Mouse (Mus musculus): ENCODE results near the gene Pde4b.

Gene Pde4b

DNA sequence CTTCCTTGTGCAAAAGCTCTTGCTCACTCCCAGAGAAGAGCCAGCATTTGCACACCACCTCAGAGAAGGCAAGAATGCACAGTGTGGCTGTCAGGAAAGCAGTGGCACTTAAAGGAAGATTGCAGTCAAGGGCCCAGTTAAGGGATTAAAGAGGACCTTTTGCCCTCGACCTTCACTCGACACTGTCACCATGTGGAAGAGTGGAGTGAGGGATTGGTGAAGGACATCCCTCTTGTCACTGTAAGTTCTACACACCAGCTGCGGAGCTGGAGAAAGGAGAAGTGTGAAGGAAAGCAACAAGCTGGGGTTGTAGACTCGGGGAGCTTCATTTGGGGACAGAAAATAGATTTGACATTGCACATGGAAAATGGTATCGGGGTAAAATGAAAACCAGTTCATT, 89.9 kb downstream of the Pde4b start:
- DNase-seq (ENCODE audit: inconsistent ontology term): no peak

GRCm38 (mm10) chr4:102186888-102187287, 99.5 kb downstream of the Pde4b start:
- DNase-seq (ENCODE audit: inconsistent ontology term): no peak

DNA sequence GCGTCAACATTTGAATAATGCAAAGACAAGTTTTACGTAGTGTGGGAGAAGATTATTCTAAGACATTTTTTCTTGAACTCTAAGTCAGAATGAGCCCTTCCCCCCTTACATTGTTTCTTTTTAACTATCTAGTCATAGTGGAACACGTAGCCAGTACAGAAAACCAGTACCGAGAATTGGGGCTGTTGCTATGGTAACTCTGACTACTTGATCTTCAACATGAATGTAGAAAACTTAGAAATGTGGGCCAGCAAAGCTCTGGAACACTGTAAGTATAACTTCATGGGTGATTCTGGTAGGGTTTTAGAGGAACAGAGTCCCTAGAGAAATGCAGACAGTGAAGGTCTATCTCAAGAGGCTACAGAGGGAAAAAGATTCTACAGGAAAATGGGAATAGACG, 110.4 kb downstream of the Pde4b start:
- DNase-seq (ENCODE audit: inconsistent ontology term): no peak

DNA sequence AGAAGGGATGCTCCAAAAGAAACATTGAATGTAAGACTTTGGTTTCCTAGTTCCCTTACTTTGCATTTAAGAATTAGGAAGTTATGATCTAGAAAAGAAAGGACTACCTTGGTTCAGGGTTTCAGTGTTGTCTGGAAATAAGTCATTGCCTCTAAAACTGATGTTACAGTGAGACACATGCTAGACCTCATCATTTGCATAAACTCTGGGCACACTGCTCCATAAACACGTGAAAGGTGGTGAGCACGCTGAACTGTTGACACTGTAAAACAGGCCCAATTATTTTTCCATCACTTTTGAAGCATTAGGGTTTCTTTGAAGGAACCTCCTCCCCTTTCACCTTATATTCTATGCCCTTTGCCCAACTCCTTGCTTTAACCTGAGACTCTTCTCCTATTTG, 122.4 kb downstream of the Pde4b start:
- DNase-seq (ENCODE audit: inconsistent ontology term): no peak

GRCm38 (mm10) chr4:102226700-102227099, 139.4 kb downstream of the Pde4b start:
- DNase-seq (ENCODE audit: inconsistent ontology term): peak; percentile 45

DNA sequence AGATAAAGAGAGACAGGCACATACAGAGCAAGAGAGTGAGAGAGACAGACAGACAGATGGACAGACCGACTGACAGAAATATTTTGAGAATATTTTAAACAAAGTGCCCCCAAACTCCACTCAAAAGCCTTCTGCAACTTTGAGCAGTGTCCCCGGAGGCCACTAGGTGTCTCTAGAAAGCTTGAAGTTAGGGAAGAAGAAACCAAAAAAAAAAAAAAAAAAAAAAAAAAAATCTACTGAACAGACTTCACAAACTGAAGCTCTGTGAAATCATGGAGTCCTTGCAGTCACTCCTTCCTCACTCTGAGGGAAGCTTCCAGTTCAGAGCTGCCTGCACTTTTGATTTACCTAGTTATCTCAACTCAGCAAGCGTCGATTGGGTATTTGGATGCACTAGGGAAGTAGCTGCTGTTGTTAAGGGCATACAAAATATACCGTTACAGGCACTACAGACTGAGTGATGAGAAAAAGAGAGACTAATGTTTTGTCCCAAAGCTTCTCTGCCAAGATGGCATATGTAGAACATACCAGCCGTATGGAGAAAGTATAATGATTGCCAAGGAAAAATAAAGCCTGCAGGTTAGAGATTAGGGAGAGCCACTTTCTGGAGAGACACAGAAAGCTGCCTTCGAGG, 141.7 kb downstream of the Pde4b start:
- DNase-seq (ENCODE audit: inconsistent ontology term): peak; percentile 69

DNA sequence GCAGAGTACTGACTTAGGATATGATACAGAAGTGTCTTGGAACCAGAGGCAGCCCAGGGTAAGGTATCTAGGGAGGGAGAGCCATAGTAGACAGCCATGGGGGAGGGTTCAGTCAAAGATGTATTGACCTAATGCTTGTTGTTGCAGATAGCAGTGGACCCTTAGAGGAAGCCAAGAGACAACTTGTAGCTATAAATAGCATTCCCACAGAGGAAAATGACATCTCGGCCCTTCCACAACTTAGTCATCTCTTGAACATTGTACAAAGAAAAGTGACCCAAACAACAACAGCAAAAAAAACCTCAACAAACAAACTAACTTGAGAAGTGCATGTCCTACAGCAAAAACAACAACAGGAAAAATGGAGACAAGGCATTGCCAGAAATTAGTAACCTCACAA, 143.6 kb downstream of the Pde4b start:
- no peak for DNase-seq (ENCODE audit: inconsistent ontology term)

DNA sequence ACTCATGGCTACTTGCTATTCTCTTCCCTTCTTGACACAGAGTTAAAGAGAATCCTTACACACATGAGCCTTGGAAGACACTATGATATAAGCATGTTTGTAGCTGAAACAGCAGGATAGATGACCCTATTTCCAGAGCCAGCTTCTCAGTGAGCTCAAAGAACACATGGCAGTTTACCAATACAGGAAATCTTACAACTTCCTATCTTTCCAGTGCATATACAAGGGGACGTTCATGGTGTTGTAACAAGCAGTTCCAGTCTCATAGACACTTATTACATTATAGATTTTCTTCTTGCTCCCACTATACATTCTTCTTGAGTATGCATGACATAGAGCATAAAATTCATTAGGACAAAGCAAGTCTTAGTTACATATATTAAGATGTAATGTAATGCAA, 146.3 kb downstream of the Pde4b start:
- DNase-seq (ENCODE audit: inconsistent ontology term): no peak

- DNase-seq (ENCODE audit: inconsistent ontology term): no peak
Measured at GRCm38 (mm10) chr4:102235151-102235550, 147.8 kb downstream of the Pde4b start.

DNA sequence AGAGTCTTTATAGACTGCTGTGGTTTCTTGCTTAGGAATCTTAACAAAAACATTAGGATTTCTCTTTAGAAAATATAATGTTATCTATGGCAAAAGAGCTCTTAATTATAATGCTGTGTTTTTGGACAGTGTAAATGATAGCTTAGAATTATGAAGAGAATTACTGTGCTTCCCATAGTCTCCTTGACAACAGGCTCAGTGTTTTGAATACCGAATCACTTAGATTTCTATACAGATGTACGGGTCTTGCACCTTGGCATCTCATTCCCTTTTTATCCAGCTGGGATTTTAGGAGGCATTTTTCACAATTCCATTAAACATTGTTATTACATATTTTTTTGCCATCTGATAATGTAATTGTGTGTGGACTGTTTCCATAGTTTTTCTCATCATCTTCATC, 151.8 kb downstream of the Pde4b start:
- no peak for DNase-seq (ENCODE audit: inconsistent ontology term)

DNA sequence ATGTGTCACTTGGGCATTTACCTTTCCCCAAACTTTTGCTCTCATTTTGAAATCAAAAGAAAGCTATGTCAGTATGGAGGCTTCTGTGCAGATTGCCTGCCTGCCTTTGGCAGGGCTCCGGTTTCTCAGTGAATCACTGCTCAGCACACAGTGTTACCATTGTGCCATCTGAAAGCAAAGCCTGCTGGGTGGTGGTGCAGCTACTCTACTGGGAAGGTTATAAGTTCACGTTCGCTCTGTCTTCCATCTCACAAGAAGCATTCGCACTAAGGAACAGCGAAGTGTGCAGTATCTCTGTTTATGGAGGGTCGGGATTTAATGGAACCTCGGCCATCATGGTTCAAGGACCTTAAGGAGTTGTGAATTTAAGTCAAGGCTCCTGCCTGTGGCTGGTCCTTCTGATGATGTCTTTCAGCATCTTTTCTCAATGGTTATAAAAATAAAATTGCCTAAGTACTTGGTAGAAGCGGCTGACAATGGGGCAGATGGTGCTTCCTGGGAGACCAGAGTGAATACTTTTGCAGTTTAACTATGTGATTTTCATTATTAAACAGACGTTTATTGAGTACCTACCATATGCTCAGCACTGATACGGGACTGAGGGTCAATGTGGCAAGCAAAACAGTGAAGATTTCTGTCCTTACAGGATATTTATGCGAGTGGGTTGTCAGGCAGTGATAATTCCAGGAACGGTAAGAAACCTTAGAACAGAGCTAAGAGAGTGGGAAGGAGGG, 152.5 kb downstream of the Pde4b start:
- peak; percentile 76 for DNase-seq (ENCODE audit: inconsistent ontology term)

- DNase-seq (ENCODE audit: inconsistent ontology term): no peak
Measured at GRCm38 (mm10) chr4:102240754-102241427, 153.5 kb downstream of the Pde4b start.

DNA sequence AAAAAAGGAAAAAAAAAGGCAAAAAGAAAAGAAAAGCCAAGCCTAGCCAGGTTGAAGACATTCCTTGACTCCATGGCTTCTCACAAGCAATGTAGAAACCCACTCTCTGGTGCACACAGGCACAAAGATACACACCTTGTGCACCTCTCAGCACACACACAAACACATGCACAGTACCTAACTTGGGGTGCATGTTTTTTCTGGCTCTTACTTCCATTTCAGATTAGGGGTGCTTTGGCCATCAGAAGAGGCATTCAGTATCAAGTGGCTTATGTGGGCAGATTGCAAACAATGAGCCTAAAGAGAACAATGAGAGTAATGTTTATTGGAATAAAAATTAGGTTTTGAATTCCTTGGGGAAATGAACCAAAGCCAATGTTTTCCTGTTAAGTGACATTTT, 166.7 kb downstream of the Pde4b start:
- peak; percentile 33 for DNase-seq (ENCODE audit: inconsistent ontology term)

- peak; percentile 36 for DNase-seq (ENCODE audit: inconsistent ontology term)
Measured at GRCm38 (mm10) chr4:102254466-102255294, 167.3 kb downstream of the Pde4b start.

GRCm38 (mm10) chr4:102255295-102255670, 167.9 kb downstream of the Pde4b start:
- peak; percentile 64 for DNase-seq (ENCODE audit: inconsistent ontology term)

- DNase-seq (ENCODE audit: inconsistent ontology term): peak; percentile 28
Measured at GRCm38 (mm10) chr4:102256170-102256960, 169.0 kb downstream of the Pde4b start.

GRCm38 (mm10) chr4:102260216-102260615, 172.9 kb downstream of the Pde4b start:
- no peak for DNase-seq (ENCODE audit: inconsistent ontology term)

- no peak for DNase-seq (ENCODE audit: inconsistent ontology term)
Measured at GRCm38 (mm10) chr4:102272313-102272712, 185.0 kb downstream of the Pde4b start.

DNA sequence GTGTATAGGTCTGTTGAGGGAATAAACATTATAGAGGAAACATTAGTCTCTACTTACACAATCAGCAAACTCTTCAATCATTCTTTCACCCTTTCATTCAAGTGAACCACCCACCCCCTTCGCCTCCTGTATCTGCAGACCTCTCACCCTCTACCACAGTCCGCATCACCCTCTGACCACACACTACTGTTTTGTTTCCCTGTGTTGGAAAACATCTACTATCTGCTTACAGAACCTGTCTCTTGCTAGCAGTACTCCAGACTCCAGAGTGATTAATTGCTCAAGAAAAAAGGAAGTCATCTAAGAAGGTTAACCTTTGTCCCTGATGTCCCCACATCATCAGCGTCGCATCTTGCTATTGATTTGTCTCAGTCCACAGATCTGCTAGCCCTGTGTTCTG, 185.4 kb downstream of the Pde4b start:
- no peak for DNase-seq (ENCODE audit: inconsistent ontology term)

DNA sequence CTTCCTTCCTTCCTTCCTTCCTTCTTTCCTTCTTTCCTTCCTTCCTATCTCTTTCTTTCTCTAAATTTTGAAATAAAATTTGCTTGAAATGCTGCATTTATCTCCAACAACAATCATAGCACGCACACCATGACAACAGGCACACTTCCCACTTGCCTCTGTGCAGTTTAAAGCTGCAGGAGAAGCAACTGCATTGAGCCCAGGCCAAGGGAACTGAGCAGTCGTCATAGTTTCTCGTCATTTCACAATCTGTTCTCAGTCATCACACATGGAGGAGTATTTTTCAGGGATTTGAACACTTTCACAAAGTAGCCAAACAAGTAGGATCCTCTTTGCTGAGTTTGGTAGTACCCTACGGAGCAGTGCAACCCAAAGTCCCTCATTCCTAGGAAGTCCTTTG, 188.4 kb downstream of the Pde4b start:
- DNase-seq (ENCODE audit: inconsistent ontology term): no peak

DNA sequence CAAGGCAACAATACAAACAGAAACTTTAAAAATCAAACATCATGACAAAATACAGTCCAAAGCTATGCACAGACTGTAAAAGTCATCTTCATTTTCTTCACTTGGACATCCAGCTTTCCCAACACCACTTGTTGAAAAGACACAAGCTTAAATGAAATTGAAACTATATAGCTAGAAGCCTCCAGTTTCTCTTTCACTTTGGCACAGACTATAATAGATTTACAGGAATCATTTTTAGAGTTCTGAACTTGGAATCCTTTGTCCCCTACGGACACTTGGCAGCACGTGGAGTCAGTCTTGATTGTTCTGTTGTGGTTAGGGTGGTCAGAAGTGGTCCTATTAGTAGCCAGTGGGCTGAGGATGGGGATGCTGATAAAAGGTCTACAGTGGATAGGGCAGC, 191.6 kb downstream of the Pde4b start:
- peak; percentile 36 for DNase-seq (ENCODE audit: inconsistent ontology term)

All from Muller cell, postnatal 12 days (primary cell).